Mouse (Mus musculus) Patski (cell line): ENCODE data around the gene Prune2. TPM values are rescaled to one million over a fixed set of nuclear protein-coding genes. Genes with fewer than 3 reads are reported as not detected.
A peak's percentile ranks its signal among the peaks of the same experiment; 100 is the strongest.

Source experiments
- ATAC-seq: fragments of 100-300 bp; one replicate; pipeline ENCODE4 v1.8.0; 2021
- CTCF ChIA-PET: fragments of 350-600 bp; sonication (Branson Sonifier 250); formaldehyde crosslinking; loops from one replicate; lab custom pipeline; 2022; ENCODE audit warnings: inconsistent platforms; lab: Charles Lee
- POLR2A ChIA-PET: fragments of 350-600 bp; sonication (Branson Sonifier 250); formaldehyde crosslinking; loops from one replicate; lab custom pipeline; 2022; ENCODE audit warnings: antibody characterized with exemption, inconsistent platforms; lab: Charles Lee
- DNase-seq: peaks from one replicate; pipeline ENCODE4 v3.0.0-alpha.2; 2011; ENCODE audit warnings: low read depth, low spot score
- H3K27me3 ChIP-seq: fragments of 371-371 bp; one replicate; pipeline ENCODE4 v1.5.1; 2021
- CTCF ChIP-seq: fragments of 100-300 bp; IDR thresholded peaks from one replicate; pipeline ENCODE4 v1.5.1; 2021
- in situ Hi-C: fragments of 300-500 bp; cut with MboI; formaldehyde crosslinking; loops from 3 replicates; pipeline ENCODE4 v1.11.1; 2018; ENCODE audit warnings: low pct_unique_long_range_greater_than_20kb, mixed read lengths
- polyA plus RNA-seq: library from polyadenylated mRNA; unstranded; gene quantifications from one replicate; pipeline ENCODE4 v1.2.3, GENCODE M21; 2021

The Prune2 gene
- polyA plus RNA-seq, 1 experiment from 2014 or later, result 0.33 TPM

DNA sequence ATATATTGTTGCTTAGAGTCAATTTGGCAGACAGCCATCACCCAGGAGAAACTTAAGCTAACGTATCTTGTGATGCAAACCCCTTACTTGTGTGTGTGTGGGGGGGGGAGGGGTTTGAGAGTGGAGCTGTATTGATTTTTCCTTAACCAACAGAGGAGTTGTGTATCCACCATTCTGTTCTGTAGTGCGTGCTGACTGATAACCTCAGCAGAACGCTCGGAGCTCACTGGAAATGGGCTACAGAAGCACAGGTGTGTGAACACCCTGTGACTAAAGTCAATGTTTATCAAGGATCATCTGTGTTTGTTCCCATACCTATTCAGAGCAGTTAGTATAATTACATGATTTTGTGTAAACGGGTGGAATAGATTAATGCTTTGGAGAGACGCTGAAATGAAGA is 141.3 kb downstream of the Prune2 start:
- CTCF ChIA-PET, result interaction anchor here (1.0 to 1.6 kb wide), 2 partner anchors 9 to 21 kb away, joined by 3 to 6 read pairs; no protein-coding TSS in a partner anchor
- POLR2A ChIA-PET, result no interaction called here
- TF ChIP-seq CTCF, result no peak
- DNase-seq (no peak), ATAC-seq (no peak)
- H3K27me3 ChIP-seq, result no peaks in the 10 kb centered on the region
- in situ Hi-C loops, result no loop called here

GRCm38 (mm10) chr19:17108782-17109181 is 152.9 kb downstream of the Prune2 start:
- in situ Hi-C loops, result no loop called here
- H3K27me3 ChIP-seq, result peaks cover 11% of the 10 kb centered on the region
- no peak for TF ChIP-seq CTCF
- DNase-seq, result no peak
- ATAC-seq, result no peak
- POLR2A ChIA-PET, result no interaction called here
- CTCF ChIA-PET, result no interaction called here

DNA sequence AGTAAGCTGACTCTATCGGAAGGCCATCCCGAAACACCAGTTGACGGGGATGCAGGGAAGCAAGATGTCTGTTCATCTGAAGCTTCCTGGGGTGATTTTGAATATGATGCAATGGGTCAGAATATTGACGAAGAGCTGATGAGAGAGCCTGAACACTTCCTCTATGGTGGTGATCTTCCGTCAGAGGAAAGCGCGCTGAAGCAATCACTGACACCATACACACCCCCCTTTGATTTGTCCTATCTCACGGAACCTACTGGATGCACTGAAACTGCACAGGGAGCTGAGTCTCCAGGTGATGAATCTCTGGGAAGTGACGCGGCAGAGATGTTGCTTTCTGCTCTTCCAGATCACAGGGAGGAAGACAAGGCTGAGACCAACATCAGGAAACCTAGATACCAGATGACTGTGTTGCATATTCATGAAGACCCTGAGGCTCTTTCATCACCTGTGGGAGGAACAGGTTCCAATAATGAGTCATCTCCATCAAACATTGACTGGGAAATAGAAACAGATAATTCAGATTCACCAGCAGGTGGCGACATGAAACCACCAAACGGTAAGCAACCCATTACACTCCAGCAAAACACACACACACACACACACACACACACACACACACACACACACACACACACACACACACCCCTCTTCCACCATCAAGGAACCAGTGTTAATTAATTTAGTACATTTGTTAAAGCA is 168.3 kb downstream of the Prune2 start:
- ChIA-PET POLR2A (interaction anchor here (1.5 kb wide), 1 partner anchor 263 kb away, joined by 3 read pairs; no protein-coding TSS in a partner anchor), CTCF (interaction anchor here (0.7 to 3.2 kb wide), 20 partner anchors 11 to 264 kb away, joined by 3 to 53 read pairs (median 3); no protein-coding TSS in a partner anchor)
- ATAC-seq (no peak), DNase-seq (no peak)
- peak; percentile 70 for TF ChIP-seq CTCF
- H3K27me3 ChIP-seq, result no peaks in the 10 kb centered on the region
- in situ Hi-C loops, result loop anchor here (5.0 kb wide), 1 partner anchor 238 kb away; no protein-coding TSS in a partner anchor

- in situ Hi-C loops, result no loop called here
Measured at GRCm38 (mm10) chr19:17125380-17125779, 169.5 kb downstream of the Prune2 start.

GRCm38 (mm10) chr19:17130544-17130943 is 174.6 kb downstream of the Prune2 start:
- ATAC-seq (no peak), DNase-seq (no peak)
- no peak for TF ChIP-seq CTCF
- ChIA-PET CTCF (interaction anchor here (1.8 kb wide), 1 partner anchor 234 kb away, joined by 8 read pairs; no protein-coding TSS in a partner anchor), POLR2A (no interaction called here)
- no peaks in the 10 kb centered on the region for H3K27me3 ChIP-seq
- in situ Hi-C loops, result no loop called here

More at GRCm38 (mm10) chr19:17125380-17125779, 169.5 kb downstream of the Prune2 start:
- DNase-seq, result no peak
- CTCF ChIA-PET, result interaction anchor here (0.7 to 3.2 kb wide), 7 partner anchors 14 to 255 kb away, joined by 3 to 53 read pairs (median 3); no protein-coding TSS in a partner anchor
- no peaks in the 10 kb centered on the region for H3K27me3 ChIP-seq
- TF ChIP-seq CTCF, result no peak
- POLR2A ChIA-PET, result no interaction called here
- ATAC-seq, result no peak

DNA sequence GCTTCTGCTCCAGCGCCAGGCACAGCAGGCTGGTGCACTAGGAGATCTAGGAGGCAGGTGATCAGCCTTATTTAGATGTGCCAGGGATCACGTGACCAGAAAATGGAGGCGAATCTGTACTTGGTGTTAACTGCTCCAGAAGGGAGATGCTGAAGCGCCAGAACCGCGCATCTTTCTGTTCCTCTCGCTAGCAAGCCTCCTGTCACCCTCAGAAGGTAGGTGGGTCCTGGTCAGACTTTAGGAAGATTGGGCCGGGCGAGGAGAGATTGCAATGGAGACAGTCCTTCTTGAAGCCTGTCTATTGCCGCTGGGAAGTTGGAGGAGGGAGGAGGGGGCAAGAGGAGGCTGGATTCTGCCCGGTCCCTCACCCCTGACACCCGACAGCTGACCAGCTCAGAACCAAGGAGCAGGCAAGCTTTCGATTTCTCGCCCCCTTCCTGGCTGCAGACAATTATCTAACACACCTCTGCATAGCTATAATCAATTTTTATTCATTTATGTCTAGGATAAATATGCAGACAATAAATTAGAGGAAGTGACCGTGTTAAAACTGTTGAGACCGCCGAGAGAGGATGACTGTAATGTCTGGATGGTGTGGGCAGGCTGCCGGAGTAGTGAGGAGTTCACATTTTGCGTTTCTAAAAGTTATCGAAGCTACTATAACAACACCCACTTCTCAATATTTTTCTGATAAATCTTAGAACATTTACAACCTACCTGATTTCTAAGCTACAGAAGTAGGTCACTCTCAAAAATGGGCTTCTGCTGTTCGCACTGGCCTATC is 181.0 kb downstream of the Prune2 start:
- TF ChIP-seq CTCF, result no peak
- ATAC-seq (no peak), DNase-seq (no peak)
- in situ Hi-C loops, result no loop called here
- H3K27me3 ChIP-seq, result no peaks in the 10 kb centered on the region
- POLR2A ChIA-PET, result no interaction called here
- CTCF ChIA-PET, result interaction anchor here (0.6 to 0.9 kb wide), 2 partner anchors 12 to 228 kb away, joined by 3 to 4 read pairs; no protein-coding TSS in a partner anchor

DNA sequence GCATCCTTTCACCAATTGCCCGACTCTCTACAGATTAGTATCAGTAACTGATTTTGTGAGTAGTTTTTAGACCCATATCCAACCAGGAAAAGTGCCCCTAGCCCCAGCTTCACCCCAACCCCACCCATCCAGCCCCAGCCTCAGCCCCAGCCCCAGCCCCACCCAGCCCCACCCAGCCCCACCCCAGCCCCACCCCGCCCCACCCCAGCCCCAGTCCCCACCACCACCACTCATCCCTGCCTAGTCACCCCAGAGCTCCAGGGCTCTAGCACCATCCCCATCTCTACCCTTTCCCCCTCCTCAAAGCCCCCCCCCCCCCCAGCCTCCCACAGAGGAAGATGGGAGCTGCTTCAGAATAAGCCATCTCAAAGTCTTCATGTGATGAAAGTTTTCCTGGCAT is 181.7 kb downstream of the Prune2 start:
- no peak for DNase-seq
- ChIA-PET CTCF (interaction anchor here (0.9 kb wide), 1 partner anchor 13 kb away, joined by 4 read pairs; no protein-coding TSS in a partner anchor), POLR2A (no interaction called here)
- H3K27me3 ChIP-seq, result no peaks in the 10 kb centered on the region
- no peak for ATAC-seq
- TF ChIP-seq CTCF, result no peak
- in situ Hi-C loops, result no loop called here

DNA sequence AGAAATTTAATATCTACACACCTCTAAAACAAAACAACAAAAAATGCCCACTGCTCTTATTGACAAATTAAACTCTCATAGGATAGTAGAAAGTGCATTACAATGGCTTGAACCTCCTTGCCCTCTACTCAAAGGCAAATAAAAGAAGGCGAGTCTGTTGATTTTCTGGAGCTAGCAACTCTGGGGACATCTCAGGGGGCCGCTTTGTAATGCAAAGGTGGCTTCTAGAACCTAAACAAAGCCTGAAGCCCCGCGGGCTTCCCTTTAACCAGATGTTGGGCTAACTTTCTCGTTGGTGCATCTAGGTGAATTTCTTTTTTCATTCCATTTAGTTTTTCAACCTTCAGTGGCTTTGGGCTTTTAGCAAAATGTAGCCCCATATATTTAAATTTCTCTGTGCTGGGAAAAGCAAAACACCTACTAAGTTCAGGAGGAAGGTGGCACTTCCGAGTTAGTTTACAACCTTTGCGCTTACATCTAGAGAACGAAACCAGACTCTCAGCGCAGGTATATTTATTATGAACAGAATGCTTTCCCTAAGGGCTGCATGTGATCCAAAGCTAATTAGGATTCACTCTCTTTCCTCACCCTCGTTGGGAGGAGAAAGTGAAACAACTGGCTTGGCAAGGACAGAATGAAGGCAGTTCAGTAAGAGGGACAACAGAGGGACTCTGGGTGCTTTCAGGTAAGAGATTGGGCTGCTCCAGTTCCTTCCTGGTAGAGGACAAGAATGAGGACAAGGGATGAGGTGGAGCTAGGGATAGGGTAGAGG is 182.4 kb downstream of the Prune2 start:
- no peaks in the 10 kb centered on the region for H3K27me3 ChIP-seq
- DNase-seq (no peak), ATAC-seq (no peak)
- ChIA-PET CTCF (interaction anchor here (0.6 kb wide), 1 partner anchor 13 kb away, joined by 3 read pairs; no protein-coding TSS in a partner anchor), POLR2A (no interaction called here)
- in situ Hi-C loops, result no loop called here
- TF ChIP-seq CTCF, result no peak

GRCm38 (mm10) chr19:17140016-17140914 is 184.3 kb downstream of the Prune2 start:
- ATAC-seq, result peak; percentile 100
- in situ Hi-C loops, result no loop called here
- ChIA-PET CTCF (interaction anchor here (1.0 to 1.7 kb wide), 2 partner anchors 23 to 218 kb away, joined by 3 to 5 read pairs; no protein-coding TSS in a partner anchor), POLR2A (no interaction called here)
- DNase-seq, result peak; percentile 77
- no peaks in the 10 kb centered on the region for H3K27me3 ChIP-seq
- TF ChIP-seq CTCF, result no peak
